Mouse (Mus musculus) forebrain, embryonic 14.5 days (tissue): ENCODE data around the gene Smco4. TPM values are rescaled to one million over a fixed set of nuclear protein-coding genes. Genes with fewer than 3 reads are reported as not detected.
A peak's percentile ranks its signal among the peaks of the same experiment; 100 is the strongest.
"Not testable (repeated sequence)": the region's sequence is repeated elsewhere in the genome, so short reads cannot be mapped to it uniquely, and the experiment has no call there.

ENCODE experiments used
- ATAC-seq: fragments of 200-750 bp; cut with Nextera tagmentation; 2 replicates; pipeline ENCODE4 v1.8.0; 2017; ENCODE audit warnings: mild to moderate bottlenecking, moderate library complexity
- DNase-seq: peaks from one replicate; pipeline ENCODE4 v3.0.0-alpha.2; 2015; ENCODE audit warnings: low spot score
- H3K27ac ChIP-seq: fragments of 300-500 bp; sonication (generic); 2 replicates; pipeline ENCODE4 v1.5.1; 2014; ENCODE audit warnings: low read depth, mild to moderate bottlenecking, control low read depth, low read length, moderate library complexity
- H3K27me3 ChIP-seq: fragments of 300-500 bp; sonication (generic); replicated peaks from 2 replicates; pipeline ENCODE4 v1.6.1; 2014; ENCODE audit warnings: low read length, control low read depth, mixed read lengths; ENCODE audit not compliant: control insufficient read depth, insufficient read depth
- H3K36me3 ChIP-seq: fragments of 300-500 bp; sonication (generic); 2 replicates; pipeline ENCODE4 v1.6.1; 2014; ENCODE audit warnings: low read length, control low read depth; ENCODE audit not compliant: control insufficient read depth, insufficient read depth
- H3K4me1 ChIP-seq: fragments of 300-500 bp; sonication (generic); 2 replicates; pipeline ENCODE4 v1.6.1; 2014; ENCODE audit warnings: antibody characterized with exemption, low read length, control low read depth; ENCODE audit not compliant: control insufficient read depth, insufficient read depth
- H3K4me2 ChIP-seq: fragments of 300-500 bp; sonication (generic); 2 replicates; pipeline ENCODE4 v1.6.1; 2014; ENCODE audit warnings: mild to moderate bottlenecking, control low read depth, low read length
- H3K4me3 ChIP-seq: fragments of 300-500 bp; sonication (generic); 2 replicates; pipeline ENCODE4 v1.5.1; 2014; ENCODE audit warnings: low read depth, low read length, control low read depth
- H3K9ac ChIP-seq: fragments of 300-500 bp; sonication (generic); 2 replicates; pipeline ENCODE4 v1.6.1; 2014; ENCODE audit warnings: mild to moderate bottlenecking, low read length, control low read depth, moderate library complexity
- H3K9me3 ChIP-seq: fragments of 300-500 bp; sonication (generic); replicated peaks from 2 replicates; pipeline ENCODE4 v1.6.1; 2016; ENCODE audit warnings: low read length, control low read depth, mixed read lengths; ENCODE audit not compliant: control insufficient read depth
- WGBS: fragments of 180-500 bp; shearing (Covaris S2); extraction: QIAGEN DNeasy Blood & Tissue Kit; methylation state at CpG from one replicate; pipeline ENCODE4 v1.1.7; 2014; 5-methylcytosine and 5-hydroxymethylcytosine counted together
- polyA plus RNA-seq: library from polyadenylated mRNA; unstranded; fragments of >200 nt; fragmentation: Nextera tagmentation; extraction: Ambion mirVana; gene quantifications from 2 replicates; pipeline ENCODE4 v1.2.1, GENCODE M21; 2014

Smco4 gene
- polyA plus RNA-seq, 1 experiment from 2014 or later, result 3.5 TPM

DNA sequence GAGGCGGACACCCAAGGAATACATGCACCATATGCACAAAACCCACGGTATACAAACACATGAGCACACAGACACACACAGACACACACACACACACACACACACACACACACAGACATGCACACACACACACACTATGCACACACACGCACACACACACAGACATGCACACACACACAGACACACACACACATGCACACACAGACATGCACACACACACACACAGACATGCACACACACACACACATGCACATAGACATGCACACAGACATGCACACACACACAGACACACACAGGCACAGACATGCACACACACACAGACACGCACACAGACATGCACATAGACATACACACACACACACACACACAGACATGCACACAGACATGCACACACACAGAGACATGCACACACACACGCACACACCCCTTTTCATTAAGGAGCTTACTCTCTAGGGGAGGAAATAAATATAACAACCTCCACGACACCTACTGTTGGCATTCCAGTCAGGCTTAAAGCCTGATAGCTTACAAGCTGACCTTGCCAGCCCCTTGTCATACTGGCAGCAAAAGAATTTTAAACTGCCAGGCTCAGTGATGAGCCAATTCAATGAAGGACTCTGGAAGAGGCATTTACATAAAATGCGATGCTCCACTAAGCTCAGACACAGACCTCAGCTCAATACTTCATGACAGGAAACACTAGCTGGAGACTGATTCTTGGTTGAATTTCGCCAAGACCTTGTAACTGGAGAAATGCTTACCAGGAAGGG lies 2.7 kb upstream of the Smco4 start:
- Histone ChIP-seq H3K27me3 (no peaks in the 10 kb centered on the region), H3K9ac (no peak overlapping the region), H3K36me3 (no peaks in the 10 kb centered on the region), H3K4me2 (no peak overlapping the region), H3K4me3 (no peak overlapping the region), H3K9me3 (no peaks in the 10 kb centered on the region), H3K4me1 (peaks cover 7% of the 10 kb centered on the region), H3K27ac (no peak overlapping the region)
- no peak for ATAC-seq
- 80% methylated on average over 8 of the region's 8 CpGs for WGBS
- no peak for DNase-seq

- WGBS, result 92% methylated on average over 4 of the region's 4 CpGs
- peaks cover 7% of the 10 kb centered on the region for H3K4me1 ChIP-seq
- no peak overlapping the region for H3K27ac ChIP-seq
- H3K36me3 ChIP-seq, result no peaks in the 10 kb centered on the region
- no peaks in the 10 kb centered on the region for H3K9me3 ChIP-seq
- no peak for DNase-seq
- no peak overlapping the region for H3K9ac ChIP-seq
- H3K4me2 ChIP-seq, result no peak overlapping the region
- no peak overlapping the region for H3K4me3 ChIP-seq
- H3K27me3 ChIP-seq, result no peaks in the 10 kb centered on the region
- no peak for ATAC-seq
Measured at GRCm38 (mm10) chr9:15491686-15492085, 1.5 kb upstream of the Smco4 start.

- no peak overlapping the region for H3K4me3 ChIP-seq
Measured at GRCm38 (mm10) chr9:15492401-15492800, 831 bp upstream of the Smco4 start.

DNA sequence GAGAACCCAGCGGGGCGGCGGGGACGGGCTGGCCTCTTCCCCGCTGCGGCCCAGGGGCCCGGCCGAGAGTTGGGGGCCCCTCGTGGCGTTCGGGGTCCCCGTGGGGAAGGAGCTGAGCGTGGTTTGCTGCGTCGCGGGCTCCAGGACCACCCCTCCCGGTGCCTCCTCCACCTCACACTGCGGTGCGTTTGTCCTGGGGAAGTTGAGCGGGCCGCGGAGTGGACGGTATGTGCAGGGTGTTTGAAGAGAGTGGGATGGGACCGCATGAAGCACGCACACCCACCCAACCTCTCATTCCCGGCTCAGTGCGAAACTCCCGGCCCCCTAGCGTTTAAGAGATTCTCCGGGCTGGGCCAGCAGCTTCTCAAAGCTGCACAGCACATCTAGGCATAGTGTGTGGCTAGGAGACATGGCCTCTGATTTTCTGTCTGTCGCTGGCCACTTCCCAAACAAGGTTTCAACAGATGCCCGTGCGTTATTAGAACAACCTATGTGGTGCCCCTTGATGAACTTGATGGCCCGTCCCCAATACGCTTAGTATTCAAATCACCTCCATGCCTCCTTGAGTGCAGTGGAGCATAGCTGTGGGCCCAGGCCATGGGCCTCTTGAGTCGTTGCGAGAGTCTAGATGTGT lies 810 bp downstream of the Smco4 start:
- H3K4me3 ChIP-seq, result peak overlapping the region; percentile 75
- peaks cover 7% of the 10 kb centered on the region for H3K4me1 ChIP-seq
- no peaks in the 10 kb centered on the region for H3K36me3 ChIP-seq
- H3K9ac ChIP-seq, result peak overlapping the region; percentile 90
- DNase-seq (peak; percentile 82), ATAC-seq (peak; percentile 80)
- H3K27me3 ChIP-seq, result no peaks in the 10 kb centered on the region
- peak overlapping the region; percentile 48; the same call in 1 of the 2 replicates for H3K27ac ChIP-seq
- WGBS, result 1% methylated on average over 35 of the region's 37 CpGs
- H3K4me2 ChIP-seq, result peak overlapping the region; percentile 94
- no peaks in the 10 kb centered on the region for H3K9me3 ChIP-seq

More at GRCm38 (mm10) chr9:15492401-15492800, 831 bp upstream of the Smco4 start:
- ATAC-seq, result no peak
- WGBS, result 81% methylated on average over 9 of the region's 9 CpGs
- H3K4me2 ChIP-seq, result no peak overlapping the region
- no peaks in the 10 kb centered on the region for H3K36me3 ChIP-seq
- H3K9ac ChIP-seq, result no peak overlapping the region
- no peak overlapping the region for H3K27ac ChIP-seq
- H3K27me3 ChIP-seq, result no peaks in the 10 kb centered on the region
- H3K9me3 ChIP-seq, result no peaks in the 10 kb centered on the region
- peaks cover 7% of the 10 kb centered on the region for H3K4me1 ChIP-seq
- DNase-seq, result no peak

GRCm38 (mm10) chr9:15495281-15495680 lies 2.0 kb downstream of the Smco4 start:
- H3K27me3 ChIP-seq, result not testable (repeated sequence)
- 76% methylated on average over 2 of the region's 2 CpGs for WGBS

DNA sequence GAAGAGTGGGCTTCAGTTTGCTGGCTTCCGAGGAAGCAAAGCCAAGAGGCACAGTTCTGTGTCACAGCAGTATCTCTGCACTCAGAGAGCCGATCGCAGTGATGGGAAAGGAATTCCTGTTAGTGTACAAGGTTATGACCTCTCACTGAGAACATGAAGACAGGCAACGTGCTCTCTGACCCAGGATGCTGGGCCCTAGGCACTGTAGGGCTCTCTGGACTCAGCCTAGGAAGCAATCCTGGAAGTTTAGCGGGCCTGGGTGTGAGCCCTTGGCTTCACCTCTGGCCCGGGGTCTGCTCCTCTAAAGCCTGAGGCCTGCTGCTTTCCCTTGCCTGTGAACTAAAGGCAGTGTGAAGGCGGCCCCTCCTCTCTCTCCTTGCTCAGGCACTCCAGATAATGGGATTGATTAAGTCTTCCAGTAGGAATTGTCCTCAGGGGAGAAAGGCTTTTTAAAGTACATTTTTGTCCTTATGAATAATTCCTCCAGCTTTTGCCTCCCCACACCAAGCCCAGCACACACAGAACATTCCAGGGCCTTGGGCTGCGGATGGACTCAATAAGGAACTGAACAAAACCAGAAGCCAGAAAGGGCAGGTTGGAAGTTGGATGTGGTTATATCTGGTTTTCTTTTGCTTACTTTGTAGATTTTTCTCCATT lies 2.8 kb downstream of the Smco4 start:
- H3K27me3 ChIP-seq, result no peaks in the 10 kb centered on the region
- ATAC-seq (no peak), DNase-seq (no peak)
- H3K36me3 ChIP-seq, result no peaks in the 10 kb centered on the region
- no peak overlapping the region for H3K4me2 ChIP-seq
- no peak overlapping the region for H3K27ac ChIP-seq
- WGBS, result 35% methylated on average over 8 of the region's 8 CpGs
- no peaks in the 10 kb centered on the region for H3K9me3 ChIP-seq
- no peak overlapping the region for H3K9ac ChIP-seq
- H3K4me1 ChIP-seq, result peaks cover 7% of the 10 kb centered on the region
- H3K4me3 ChIP-seq, result no peak overlapping the region

More at GRCm38 (mm10) chr9:15495281-15495680, 2.0 kb downstream of the Smco4 start:
- not testable (repeated sequence) for H3K4me3 ChIP-seq, H3K36me3 ChIP-seq, ATAC-seq, H3K9ac ChIP-seq, H3K27ac ChIP-seq, H3K9me3 ChIP-seq, H3K4me1 ChIP-seq, H3K4me2 ChIP-seq, DNase-seq

DNA sequence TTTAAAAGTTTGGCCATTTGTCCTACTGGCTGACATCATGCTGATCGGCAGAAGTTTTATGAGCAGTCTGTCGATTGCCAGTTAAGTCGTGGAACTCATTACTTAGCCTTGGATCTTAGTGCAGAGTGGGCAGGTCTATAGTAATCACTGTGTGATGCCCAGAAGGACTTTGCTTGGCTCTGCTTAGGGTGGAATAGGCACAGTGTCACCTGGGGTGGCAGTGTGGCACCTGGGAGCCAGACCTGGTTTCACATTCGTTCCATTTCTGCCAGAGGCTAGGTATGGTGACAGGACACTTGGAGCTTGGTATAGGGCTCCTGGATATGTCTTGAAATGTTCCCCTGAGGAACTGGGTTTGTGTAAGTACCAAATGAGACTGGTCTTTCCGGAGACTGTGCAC lies 6.8 kb downstream of the Smco4 start:
- DNase-seq, result no peak
- H3K4me1 ChIP-seq, result no peaks in the 10 kb centered on the region
- WGBS, result 92% methylated on average over 5 of the region's 5 CpGs
- no peak overlapping the region for H3K9ac ChIP-seq
- no peak for ATAC-seq
- no peaks in the 10 kb centered on the region for H3K9me3 ChIP-seq
- no peak overlapping the region for H3K4me2 ChIP-seq
- no peaks in the 10 kb centered on the region for H3K36me3 ChIP-seq
- no peak overlapping the region for H3K4me3 ChIP-seq
- H3K27ac ChIP-seq, result no peak overlapping the region
- no peaks in the 10 kb centered on the region for H3K27me3 ChIP-seq

DNA sequence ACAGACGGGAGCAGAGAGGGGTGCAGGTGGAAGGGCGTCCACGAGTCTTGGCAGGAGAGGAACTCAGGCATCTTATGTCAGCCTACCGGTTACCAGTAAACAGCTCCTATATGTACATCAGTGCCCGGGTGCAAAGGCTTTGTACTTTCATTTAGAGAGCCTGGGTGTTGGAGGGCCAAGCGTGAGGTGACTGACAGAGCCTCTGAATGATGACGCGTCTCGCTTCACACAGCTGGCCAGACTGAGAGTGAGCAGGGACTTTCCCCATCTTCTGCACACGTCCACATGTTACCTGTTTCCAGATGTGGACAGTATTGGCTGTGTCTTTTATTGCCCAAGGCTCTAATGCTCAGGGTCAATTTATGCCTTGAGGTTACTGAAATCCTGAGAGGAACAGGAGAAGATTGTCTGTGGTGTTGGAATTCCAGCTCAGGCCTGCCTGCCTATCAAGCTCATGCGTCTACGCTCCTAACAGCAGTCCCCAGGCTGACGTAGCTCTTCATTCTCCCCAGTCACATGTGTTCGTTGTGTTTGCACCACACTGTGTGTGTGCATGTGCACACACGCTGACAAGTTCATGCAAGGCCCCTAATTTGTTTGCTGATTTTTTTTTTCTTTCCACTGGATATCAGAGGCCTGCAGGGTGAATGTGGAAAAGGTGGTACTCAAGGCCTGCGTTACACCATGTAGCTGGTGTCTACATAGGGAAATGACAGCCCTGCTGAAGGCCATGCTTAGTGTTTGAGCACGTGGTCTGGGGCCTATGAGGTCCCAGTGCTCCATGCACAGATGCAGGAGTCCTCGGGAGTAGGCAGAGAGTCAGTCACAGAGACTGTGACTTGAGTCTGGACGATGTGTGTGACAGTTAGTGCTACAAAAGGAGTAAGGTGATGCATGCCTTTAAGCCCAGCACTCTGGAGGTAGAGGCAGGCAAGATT lies 8.4 kb downstream of the Smco4 start:
- 83% methylated on average over 19 of the region's 19 CpGs for WGBS
- ATAC-seq (no peak), DNase-seq (no peak)
- Histone ChIP-seq H3K27ac (no peak overlapping the region), H3K36me3 (no peaks in the 10 kb centered on the region), H3K4me3 (no peak overlapping the region), H3K9ac (no peak overlapping the region), H3K4me2 (no peak overlapping the region), H3K9me3 (no peaks in the 10 kb centered on the region), H3K27me3 (no peaks in the 10 kb centered on the region), H3K4me1 (no peaks in the 10 kb centered on the region)
